Mouse (Mus musculus) adrenal gland, adult 2 months (tissue): ENCODE data around the gene Nr1i3. TPM values are rescaled to one million over a fixed set of nuclear protein-coding genes. Genes with fewer than 3 reads are reported as not detected.

Source experiments
- DNase-seq: peaks from one replicate; pipeline ENCODE4 v3.0.0; 2021
- polyA plus RNA-seq: library from polyadenylated mRNA; depleted of rRNA; stranded (reverse); fragments of >200 nt; gene quantifications from 2 replicates; pipeline ENCODE4 v1.2.3, GENCODE M21; 2012; rRNA removed
- total RNA-seq, 2 experiments: library from RNA; stranded (reverse); gene quantifications; 2 replicates each; pipeline ENCODE4 v1.2.3; 2021

Nr1i3 gene
- total and polyA plus RNA-seq, 3 experiments: 0.40 TPM; not detected in 2

DNA sequence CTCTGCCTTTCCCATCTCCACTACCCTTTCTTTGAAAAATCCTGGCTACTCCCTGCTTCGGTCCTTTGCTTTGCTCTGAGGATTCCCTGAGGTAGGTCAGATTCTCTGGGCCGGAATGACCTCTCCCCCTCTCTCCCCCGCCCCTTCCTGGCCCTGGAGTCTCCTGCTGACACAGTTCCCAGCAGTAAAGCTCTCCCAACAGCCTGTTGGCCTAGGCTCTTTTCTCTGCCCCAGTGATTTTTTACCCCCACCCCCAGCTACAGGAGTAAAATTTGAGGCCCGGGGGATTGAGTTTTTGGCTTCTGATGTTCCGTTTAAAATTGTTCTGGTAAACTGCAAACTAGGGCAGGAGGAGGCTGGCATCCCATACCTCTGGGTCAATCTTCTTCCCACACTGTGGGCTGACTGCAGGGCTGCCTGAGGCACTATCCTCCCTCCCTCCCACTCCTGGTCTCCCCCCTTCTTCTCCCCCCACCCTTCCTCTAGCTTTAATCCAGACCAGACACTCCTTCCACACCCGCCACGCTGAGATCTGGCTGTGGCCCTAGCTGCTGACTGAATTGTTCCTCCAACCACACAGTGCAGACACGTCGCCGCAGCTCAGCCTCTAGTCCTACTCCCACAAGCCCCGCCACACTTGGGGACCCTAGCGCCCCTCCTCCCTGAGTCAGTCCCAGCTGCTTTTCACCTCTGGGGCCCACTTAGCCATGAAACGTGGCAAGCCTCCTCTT lies 38.0 kb downstream of the Nr1i3 start:
- DNase-seq: peak; percentile 38

GRCm38 (mm10) chr1:171252415-171252814 lies 38.6 kb downstream of the Nr1i3 start:
- DNase-seq: no peak

DNA sequence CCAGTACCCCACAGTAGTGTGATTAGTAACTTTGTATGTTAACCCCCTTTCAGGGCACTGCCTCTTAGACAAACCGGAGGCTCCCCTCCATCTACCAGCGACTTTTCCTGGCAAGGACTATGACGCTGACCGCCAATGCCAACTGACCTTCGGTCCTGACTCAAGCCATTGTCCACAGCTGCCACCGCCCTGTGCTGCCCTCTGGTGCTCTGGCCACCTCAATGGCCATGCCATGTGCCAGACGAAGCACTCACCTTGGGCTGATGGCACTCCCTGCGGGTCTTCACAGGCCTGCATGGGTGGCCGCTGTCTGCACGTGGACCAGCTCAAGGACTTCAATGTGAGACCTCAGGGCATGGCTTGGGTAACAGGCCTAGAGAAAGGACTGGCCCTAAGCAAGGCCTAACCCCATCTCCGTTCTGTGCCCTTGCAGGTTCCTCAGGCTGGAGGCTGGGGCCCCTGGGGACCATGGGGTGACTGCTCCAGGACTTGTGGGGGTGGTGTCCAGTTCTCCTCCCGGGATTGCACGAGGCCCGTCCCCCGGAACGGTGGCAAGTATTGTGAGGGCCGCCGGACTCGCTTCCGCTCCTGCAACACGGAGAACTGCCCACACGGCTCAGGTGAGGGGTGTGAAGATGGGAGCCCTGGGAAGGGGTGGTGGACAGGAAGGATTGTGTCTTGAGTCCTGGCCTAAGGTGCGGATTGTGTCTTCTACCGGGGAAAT lies 42.5 kb downstream of the Nr1i3 start:
- DNase-seq: peak; percentile 84

GRCm38 (mm10) chr1:171256937-171257548 lies 43.3 kb downstream of the Nr1i3 start:
- DNase-seq: peak; percentile 69

GRCm38 (mm10) chr1:171257781-171258180 lies 44.0 kb downstream of the Nr1i3 start:
- no peak for DNase-seq

- peak; percentile 7 for DNase-seq
Observed at GRCm38 (mm10) chr1:171258921-171259320, 45.2 kb downstream of the Nr1i3 start.

- peak; percentile 62 for DNase-seq
Observed at GRCm38 (mm10) chr1:171260316-171260715, 46.5 kb downstream of the Nr1i3 start.

DNA sequence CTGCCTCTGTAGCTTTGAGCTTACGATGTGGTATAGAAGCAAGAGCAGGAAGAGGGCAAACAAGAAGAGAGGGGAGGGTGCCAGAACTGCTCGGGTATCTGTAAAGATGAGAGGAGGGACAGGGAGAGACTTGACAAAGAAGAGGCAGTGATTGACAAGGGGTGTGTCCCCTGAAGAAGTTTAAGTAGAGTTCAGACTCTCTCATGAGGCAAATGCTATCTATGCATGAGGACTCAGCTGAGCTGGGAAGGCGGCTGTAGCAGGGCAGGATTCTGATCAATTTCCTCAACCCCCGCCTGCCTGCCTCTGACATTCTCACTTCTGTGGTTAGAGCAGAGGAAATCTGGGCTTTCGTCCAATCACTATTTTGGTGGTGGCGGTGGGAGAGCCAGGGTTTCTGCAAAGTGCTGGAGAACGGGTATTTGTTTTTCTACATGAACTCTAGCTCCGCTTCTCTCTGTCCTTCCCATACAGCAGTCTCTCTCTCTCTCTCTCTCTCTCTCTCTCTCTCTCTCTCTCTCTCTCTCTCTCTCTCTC lies 48.9 kb downstream of the Nr1i3 start:
- peak; percentile 75 for DNase-seq

GRCm38 (mm10) chr1:171263185-171263611 lies 49.4 kb downstream of the Nr1i3 start:
- peak; percentile 22 for DNase-seq

- no peak for DNase-seq
Observed at GRCm38 (mm10) chr1:171263666-171264461, 50.1 kb downstream of the Nr1i3 start.

DNA sequence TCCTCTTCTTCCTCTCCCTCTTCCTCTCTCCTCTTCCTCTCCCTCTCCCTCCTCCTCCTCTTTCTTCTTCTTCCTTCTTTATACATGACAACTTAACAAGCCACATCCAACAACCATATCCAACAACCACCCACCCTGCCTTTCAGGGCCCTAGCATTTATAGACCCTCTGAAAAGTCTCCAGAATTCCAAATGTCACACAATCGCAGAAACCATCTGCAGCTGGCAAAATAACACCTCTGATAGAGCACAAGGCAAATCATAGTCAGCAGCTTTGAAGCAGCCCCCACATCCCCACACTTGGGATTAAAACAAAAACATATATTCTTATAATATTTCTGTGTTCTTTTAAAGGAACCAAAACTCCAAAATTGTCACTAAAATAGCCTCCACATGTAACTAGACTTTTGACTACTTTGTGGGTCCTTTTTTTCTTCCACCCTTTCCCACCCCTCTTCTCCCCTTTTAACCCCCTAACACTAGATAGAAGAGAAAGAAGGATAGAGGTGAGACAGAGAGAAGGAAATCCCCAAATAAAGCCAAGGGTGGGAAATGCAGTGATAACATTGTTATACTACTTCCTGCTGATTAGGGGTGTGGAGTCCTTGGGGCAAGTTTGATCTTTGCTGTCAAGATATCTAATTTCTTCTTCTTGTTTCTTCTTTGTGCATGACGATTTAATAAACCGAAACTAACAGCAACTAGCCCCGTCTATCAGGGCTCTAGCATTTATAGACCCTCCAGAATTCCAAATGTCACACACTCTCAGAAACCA lies 52.4 kb downstream of the Nr1i3 start:
- no peak for DNase-seq

DNA sequence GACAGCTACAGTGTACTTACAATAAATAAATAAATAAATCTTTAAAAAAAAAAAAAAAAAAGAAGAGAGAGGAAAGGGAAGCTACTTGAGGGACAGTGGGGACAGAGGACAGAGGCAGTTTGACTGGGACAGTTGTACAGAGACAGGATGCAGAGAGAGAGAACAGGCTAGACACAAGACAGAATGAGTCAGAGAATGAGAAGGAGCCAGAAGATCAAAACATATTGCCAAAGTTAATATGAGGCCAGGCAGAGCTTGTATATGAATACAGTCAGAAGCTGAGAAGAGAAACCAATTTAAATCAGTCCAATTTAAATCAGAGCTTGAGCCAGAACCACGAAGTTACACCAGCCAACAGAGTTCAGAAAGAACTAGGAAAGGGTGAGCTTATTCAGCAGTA lies 54.6 kb downstream of the Nr1i3 start:
- DNase-seq: no peak

GRCm38 (mm10) chr1:171269848-171270572 lies 56.2 kb downstream of the Nr1i3 start, which contains the start of gene B4galt3:
B4galt3 (plus strand) TSS chr1:171270328.
- DNase-seq: peak; percentile 97

Other genes starting within 250 kb of the Nr1i3 start
- 1 to 10 TPM; 7.6 to 8.3 TPM for gene Fcgr2b, start 237.4 kb upstream of the Nr1i3 start, total RNA-seq
- gene Fcgr2b, start 237.4 kb upstream of the Nr1i3 start, polyA plus RNA-seq: 4.0 and 4.2 TPM in 2 replicates
- 1 to 10 TPM; 5.1 to 6.9 TPM for gene Fcgr4, start 195.1 kb upstream of the Nr1i3 start, total RNA-seq
- gene Fcgr4, start 195.1 kb upstream of the Nr1i3 start, polyA plus RNA-seq: 1.6 and 2.0 TPM in 2 replicates
- gene Fcgr3, start 149.0 kb upstream of the Nr1i3 start, total RNA-seq: 10 to 100 TPM; 16.4 to 17.7 TPM
- 5.4 and 5.5 TPM in 2 replicates for gene Fcgr3, start 149.0 kb upstream of the Nr1i3 start, polyA plus RNA-seq
- 1 to 10 TPM; 2.7 to 3.1 TPM for gene Cfap126, start 100.1 kb upstream of the Nr1i3 start, total RNA-seq
- gene Cfap126, start 100.1 kb upstream of the Nr1i3 start, polyA plus RNA-seq: 2.2 and 3.1 TPM in 2 replicates
- gene Sdhc, start 63.4 kb upstream of the Nr1i3 start, total RNA-seq: 100 to 1,000 TPM; 415 to 526 TPM
- 125 and 156 TPM in 2 replicates for gene Sdhc, start 63.4 kb upstream of the Nr1i3 start, polyA plus RNA-seq
- gene Mpz, start 63.3 kb upstream of the Nr1i3 start, total RNA-seq: 1 to 10 TPM in 1 of 2 experiments, under 1 TPM in 1; 0.49 to 1.5 TPM
- gene Mpz, start 63.3 kb upstream of the Nr1i3 start, polyA plus RNA-seq: 1.7 and 5.1 TPM in 2 replicates
- gene Pcp4l1, start 17.7 kb upstream of the Nr1i3 start, total RNA-seq: 10 to 100 TPM; 42.6 to 54.7 TPM
- 68.9 and 73.5 TPM in 2 replicates for gene Pcp4l1, start 17.7 kb upstream of the Nr1i3 start, polyA plus RNA-seq
- 10 to 100 TPM; 34.4 to 63.1 TPM for gene Tomm40l, start 8.5 kb downstream of the Nr1i3 start, total RNA-seq
- gene Tomm40l, start 8.5 kb downstream of the Nr1i3 start, polyA plus RNA-seq: 37.2 and 45.3 TPM in 2 replicates
- gene Apoa2, start 11.1 kb downstream of the Nr1i3 start, total RNA-seq: 10 to 100 TPM in 1 of 2 experiments, 1 to 10 TPM in 1; 4.5 to 48.6 TPM
- gene Apoa2, start 11.1 kb downstream of the Nr1i3 start, polyA plus RNA-seq: 7.8 TPM in 1 of 2 replicates, not detected in the other
- 10 to 100 TPM; 22.9 to 31.2 TPM for gene Fcer1g, start 20.4 kb downstream of the Nr1i3 start, total RNA-seq
- 56.0 and 66.2 TPM in 2 replicates for gene Fcer1g, start 20.4 kb downstream of the Nr1i3 start, polyA plus RNA-seq
- 1 to 10 TPM; 1.1 to 1.3 TPM for gene Adamts4, start 36.5 kb downstream of the Nr1i3 start, total RNA-seq
- gene Adamts4, start 36.5 kb downstream of the Nr1i3 start, polyA plus RNA-seq: 1.7 and 2.8 TPM in 2 replicates
- 100 to 1,000 TPM; 558 to 829 TPM for gene Ndufs2, start 37.4 kb downstream of the Nr1i3 start, total RNA-seq
- gene Ndufs2, start 37.4 kb downstream of the Nr1i3 start, polyA plus RNA-seq: 210 and 224 TPM in 2 replicates
- gene B4galt3, start 56.4 kb downstream of the Nr1i3 start, total RNA-seq: 10 to 100 TPM; 30.3 to 33.4 TPM
- gene B4galt3, start 56.4 kb downstream of the Nr1i3 start, polyA plus RNA-seq: 53.0 and 56.7 TPM in 2 replicates
- gene Ppox, start 67.2 kb downstream of the Nr1i3 start, total RNA-seq: 10 to 100 TPM; 28.6 to 32.2 TPM
- gene Ppox, start 67.2 kb downstream of the Nr1i3 start, polyA plus RNA-seq: 44.2 and 55.0 TPM in 2 replicates
- gene Usp21, start 74.0 kb downstream of the Nr1i3 start, total RNA-seq: 10 to 100 TPM; 37.5 to 44.9 TPM
- 61.3 and 61.5 TPM in 2 replicates for gene Usp21, start 74.0 kb downstream of the Nr1i3 start, polyA plus RNA-seq
- gene Ufc1, start 81.1 kb downstream of the Nr1i3 start, total RNA-seq: 100 to 1,000 TPM; 121 to 170 TPM
- gene Ufc1, start 81.1 kb downstream of the Nr1i3 start, polyA plus RNA-seq: 19.9 and 20.1 TPM in 2 replicates
- 10 to 100 TPM; 31.7 to 33.5 TPM for gene Dedd, start 115.2 kb downstream of the Nr1i3 start, total RNA-seq
- 19.9 and 20.0 TPM in 2 replicates for gene Dedd, start 115.2 kb downstream of the Nr1i3 start, polyA plus RNA-seq
- gene Nit1, start 131.7 kb downstream of the Nr1i3 start, total RNA-seq: 10 to 100 TPM; 82.6 to 92.9 TPM
- gene Nit1, start 131.7 kb downstream of the Nr1i3 start, polyA plus RNA-seq: 70.1 and 74.7 TPM in 2 replicates
- 100 to 1,000 TPM; 154 TPM for gene Pfdn2, start 131.7 kb downstream of the Nr1i3 start, total RNA-seq
- 3.5 and 4.0 TPM in 2 replicates for gene Pfdn2, start 131.7 kb downstream of the Nr1i3 start, polyA plus RNA-seq
- gene Klhdc9, start 146.8 kb downstream of the Nr1i3 start, total RNA-seq: 1 to 10 TPM; 1.1 to 3.8 TPM
- 3.3 and 4.3 TPM in 2 replicates for gene Klhdc9, start 146.8 kb downstream of the Nr1i3 start, polyA plus RNA-seq
- under 1 TPM; 0.09 to 0.14 TPM for gene Nectin4, start 156.1 kb downstream of the Nr1i3 start, total RNA-seq
- 0.20 and 0.21 TPM in 2 replicates for gene Nectin4, start 156.1 kb downstream of the Nr1i3 start, polyA plus RNA-seq
- gene Arhgap30, start 175.0 kb downstream of the Nr1i3 start, total RNA-seq: 1 to 10 TPM; 2.7 to 4.1 TPM
- 2.3 and 2.6 TPM in 2 replicates for gene Arhgap30, start 175.0 kb downstream of the Nr1i3 start, polyA plus RNA-seq
- gene Usf1, start 197.3 kb downstream of the Nr1i3 start, total RNA-seq: 10 to 100 TPM; 50.9 to 68.8 TPM
- 71.6 and 85.0 TPM in 2 replicates for gene Usf1, start 197.3 kb downstream of the Nr1i3 start, polyA plus RNA-seq
- gene Tstd1, start 204.9 kb downstream of the Nr1i3 start, total RNA-seq: 1 to 10 TPM; 3.0 to 5.0 TPM
- gene Tstd1, start 204.9 kb downstream of the Nr1i3 start, polyA plus RNA-seq: 0.49 and 0.99 TPM in 2 replicates
- 10 to 100 TPM; 29.7 to 45.8 TPM for gene F11r, start 223.6 kb downstream of the Nr1i3 start, total RNA-seq
- gene F11r, start 223.6 kb downstream of the Nr1i3 start, polyA plus RNA-seq: 23.5 and 25.1 TPM in 2 replicates